Mouse (Mus musculus) olfactory bulb, adult 2 months (tissue): ENCODE measurements around the gene Tmprss3.

ENCODE experiments used
- CTCF ChIP-seq: fragments of 200-500 bp; IDR thresholded peaks from 2 replicates; pipeline ENCODE4 v1.5.1; 2012; ENCODE audit warnings: low read depth, mild to moderate bottlenecking, low read length, moderate library complexity; ENCODE audit not compliant: insufficient read depth
- POLR2A ChIP-seq: fragments of 200-500 bp; IDR thresholded peaks from 2 replicates; pipeline ENCODE4 v1.6.1; 2012; ENCODE audit warnings: mild to moderate bottlenecking, low read depth, low read length, moderate library complexity; ENCODE audit not compliant: insufficient read depth

- no peak for TF ChIP-seq POLR2A
- TF ChIP-seq CTCF: no peak
Observed at GRCm38 (mm10) chr17:31160291-31160690, 38.5 kb downstream of the Tmprss3 start.
